Mouse (Mus musculus) testis, postnatal 10 days (tissue): ENCODE measurements around the gene Ptcra.
"Not testable (repeated sequence)": the region's sequence is repeated elsewhere in the genome, so short reads cannot be mapped to it uniquely, and the experiment has no call there.

Experiments used
- DNase-seq: peaks from one replicate; pipeline ENCODE4 v3.0.0; 2021; ENCODE audit warnings: low spot score

The Ptcra gene

DNA sequence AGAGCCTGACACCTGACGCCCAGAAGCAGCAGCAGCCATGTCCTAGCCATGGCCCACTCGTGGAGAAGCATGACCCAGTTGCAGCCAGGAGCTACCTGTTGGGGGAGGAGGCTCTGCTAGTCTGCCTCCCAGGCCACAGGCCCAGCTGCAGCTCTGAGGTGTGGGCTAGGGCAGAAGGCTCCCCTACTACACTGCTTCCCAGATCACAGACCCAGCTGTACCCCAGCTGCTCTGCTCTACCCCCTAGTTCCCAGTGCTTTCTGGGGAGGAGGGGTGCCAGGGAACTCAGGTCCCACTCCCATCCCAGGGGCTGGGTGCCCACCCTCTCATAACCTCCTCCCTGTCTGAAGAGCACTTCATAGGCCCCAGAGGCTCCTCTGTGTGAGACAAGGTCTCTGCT is at the start of gene Ptcra:
TSS of gene Ptcra (minus strand) at position 169 of the 400 bp plus-strand sequence.
- DNase-seq, result no peak

DNA sequence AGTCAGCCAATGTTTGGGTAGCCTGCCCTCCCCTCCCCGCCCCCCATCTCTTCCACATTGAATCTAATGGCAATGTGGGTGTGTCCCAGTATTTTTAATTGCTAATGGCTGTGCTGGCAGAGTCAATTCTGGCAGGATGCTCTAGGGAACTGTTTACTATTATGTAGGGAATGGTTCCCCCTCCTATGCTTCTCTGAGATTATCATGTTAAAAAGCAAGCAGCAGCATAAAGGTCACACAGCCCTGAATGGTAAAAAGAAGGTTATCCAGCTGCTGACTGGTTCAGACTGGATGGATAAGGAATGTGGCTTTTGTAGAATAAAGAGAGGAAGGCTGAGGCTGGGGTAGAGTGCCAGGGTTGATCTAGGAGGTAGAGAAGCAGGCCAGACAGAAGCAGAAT is 48.9 kb upstream of the Ptcra start:
- DNase-seq, result no peak

- no peak for DNase-seq
Measured at GRCm38 (mm10) chr17:46810672-46811071, 47.2 kb upstream of the Ptcra start.

DNA sequence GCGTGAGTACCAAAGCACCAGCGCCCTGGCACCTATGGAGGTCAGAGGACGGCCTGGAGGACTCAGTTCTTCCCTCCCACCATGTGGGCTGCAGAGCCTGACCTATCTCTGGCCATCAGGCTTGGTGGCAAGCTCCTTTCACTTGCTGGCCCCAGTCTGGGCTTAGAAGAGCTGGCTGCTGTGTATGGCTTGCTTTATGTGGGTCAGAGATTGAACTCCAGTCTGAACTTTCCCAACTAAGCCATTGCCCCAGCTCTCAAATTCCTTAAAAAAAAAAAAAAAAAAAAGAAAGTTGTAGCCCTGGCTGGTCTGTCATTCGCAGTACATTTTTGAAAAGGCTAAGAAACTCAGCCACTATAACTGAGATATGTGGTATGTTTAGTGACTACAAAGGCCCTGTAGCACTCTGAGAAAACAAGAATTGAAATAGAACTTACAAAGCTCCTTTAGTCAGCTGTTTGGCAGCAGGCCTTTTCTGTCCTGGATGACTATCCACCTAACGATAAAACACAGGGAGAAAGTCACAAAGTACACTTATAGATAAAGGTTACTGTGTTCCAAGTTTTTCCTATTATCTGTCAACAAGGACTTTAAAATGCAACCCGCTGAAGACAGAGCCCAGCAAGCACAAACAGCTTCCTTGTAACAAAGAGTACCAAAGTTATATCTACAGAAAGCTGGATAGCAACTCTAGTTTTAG is 45.8 kb upstream of the Ptcra start:
- DNase-seq, result no peak

- DNase-seq, result no peak
Measured at GRCm38 (mm10) chr17:46808376-46808775, 44.9 kb upstream of the Ptcra start.

- no peak for DNase-seq
Measured at GRCm38 (mm10) chr17:46801761-46802160, 38.2 kb upstream of the Ptcra start.

GRCm38 (mm10) chr17:46799680-46800079 is 36.2 kb upstream of the Ptcra start:
- no peak for DNase-seq

DNA sequence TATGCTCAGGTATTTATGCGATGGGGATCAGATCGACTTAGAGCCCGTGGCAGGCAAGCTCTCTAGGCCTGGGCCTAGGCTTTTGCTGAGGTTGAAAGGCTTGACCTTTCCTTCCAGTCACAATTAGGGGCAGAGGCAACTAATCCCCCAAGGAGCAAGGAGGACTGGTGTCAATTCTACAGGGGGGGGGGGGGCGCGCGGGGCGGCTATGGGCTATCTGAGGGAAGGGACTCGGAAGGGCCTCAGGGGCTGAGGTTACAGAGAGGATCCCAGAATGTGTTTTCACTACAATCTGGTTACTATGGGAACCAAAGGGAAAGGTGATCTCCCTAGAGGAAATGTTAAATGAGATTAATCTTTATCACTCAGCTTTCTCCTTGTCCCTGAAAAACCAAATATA is 33.9 kb upstream of the Ptcra start:
- DNase-seq, result no peak

GRCm38 (mm10) chr17:46796743-46797142 is 33.2 kb upstream of the Ptcra start:
- no peak for DNase-seq

DNA sequence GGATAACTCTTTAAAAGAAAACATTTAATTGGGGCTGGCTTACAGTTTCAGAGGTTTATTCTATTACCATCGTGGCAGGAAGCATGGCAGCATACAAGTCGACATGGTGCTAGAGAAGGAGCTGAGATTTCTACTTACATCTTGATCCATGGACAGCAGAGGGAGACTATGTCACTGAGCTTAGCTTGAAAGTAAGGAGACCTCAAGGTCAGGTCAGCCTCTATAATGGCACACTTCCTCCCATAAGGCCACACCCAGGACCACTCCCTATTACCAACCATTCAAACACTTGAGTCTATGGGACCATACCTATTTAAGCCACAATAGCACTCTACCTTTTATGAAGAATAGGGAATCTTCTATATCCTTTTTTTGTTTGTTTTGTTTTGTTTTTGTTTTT is 29.5 kb upstream of the Ptcra start:
- DNase-seq, result no peak

- DNase-seq, result not testable (repeated sequence)
Measured at GRCm38 (mm10) chr17:46787974-46788373, 24.5 kb upstream of the Ptcra start.

- DNase-seq, result no peak
Measured at GRCm38 (mm10) chr17:46786952-46787351, 23.4 kb upstream of the Ptcra start.

DNA sequence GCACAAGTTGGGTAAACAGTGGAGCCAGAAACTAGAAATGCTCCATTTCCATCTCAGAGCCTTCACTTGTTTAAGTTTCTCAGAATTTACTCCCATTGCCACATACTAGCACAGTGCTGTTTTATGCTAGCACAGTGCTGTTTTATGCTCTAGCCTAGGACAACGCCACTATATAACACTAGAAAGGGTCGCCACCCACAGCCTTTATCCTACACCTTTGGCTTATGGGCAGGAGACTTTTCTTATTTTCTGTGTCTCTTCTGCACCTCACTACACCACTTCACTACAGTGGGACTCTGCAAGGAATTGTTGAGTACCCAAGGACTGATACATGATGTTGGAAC is 19.7 kb upstream of the Ptcra start:
- no peak for DNase-seq

GRCm38 (mm10) chr17:46782341-46783221 is 19.1 kb upstream of the Ptcra start, which contains the start of gene Rpl7l1:
Rpl7l1 (minus strand) TSS chr17:46782672.
- DNase-seq, result peak; percentile 92

- no peak for DNase-seq
Measured at GRCm38 (mm10) chr17:46781876-46782275, 18.4 kb upstream of the Ptcra start.

DNA sequence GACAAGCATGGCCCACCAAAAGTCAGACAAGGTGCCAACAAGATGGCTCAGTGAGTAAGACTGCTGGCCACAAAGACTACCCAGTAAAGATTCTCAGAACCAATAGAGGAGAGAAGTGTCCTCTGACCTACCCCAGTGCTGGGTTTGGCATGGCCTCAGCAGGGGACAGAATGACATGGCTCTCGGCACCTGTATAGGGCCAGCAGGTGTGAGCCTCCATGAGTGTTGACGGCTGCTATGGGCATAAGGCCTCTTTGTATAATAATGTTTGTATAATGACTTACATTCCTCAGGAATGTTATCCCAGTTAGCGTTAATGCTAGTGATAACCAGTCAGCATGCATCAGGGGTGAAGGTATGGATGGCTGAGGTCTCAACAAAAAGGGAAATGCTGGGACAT is 12.6 kb upstream of the Ptcra start:
- DNase-seq, result no peak

- DNase-seq, result no peak
Measured at GRCm38 (mm10) chr17:46775070-46775469, 11.6 kb upstream of the Ptcra start.

- no peak for DNase-seq
Measured at GRCm38 (mm10) chr17:46774131-46774472, 10.6 kb upstream of the Ptcra start.

GRCm38 (mm10) chr17:46773278-46774130 is 10.0 kb upstream of the Ptcra start:
- no peak for DNase-seq

DNA sequence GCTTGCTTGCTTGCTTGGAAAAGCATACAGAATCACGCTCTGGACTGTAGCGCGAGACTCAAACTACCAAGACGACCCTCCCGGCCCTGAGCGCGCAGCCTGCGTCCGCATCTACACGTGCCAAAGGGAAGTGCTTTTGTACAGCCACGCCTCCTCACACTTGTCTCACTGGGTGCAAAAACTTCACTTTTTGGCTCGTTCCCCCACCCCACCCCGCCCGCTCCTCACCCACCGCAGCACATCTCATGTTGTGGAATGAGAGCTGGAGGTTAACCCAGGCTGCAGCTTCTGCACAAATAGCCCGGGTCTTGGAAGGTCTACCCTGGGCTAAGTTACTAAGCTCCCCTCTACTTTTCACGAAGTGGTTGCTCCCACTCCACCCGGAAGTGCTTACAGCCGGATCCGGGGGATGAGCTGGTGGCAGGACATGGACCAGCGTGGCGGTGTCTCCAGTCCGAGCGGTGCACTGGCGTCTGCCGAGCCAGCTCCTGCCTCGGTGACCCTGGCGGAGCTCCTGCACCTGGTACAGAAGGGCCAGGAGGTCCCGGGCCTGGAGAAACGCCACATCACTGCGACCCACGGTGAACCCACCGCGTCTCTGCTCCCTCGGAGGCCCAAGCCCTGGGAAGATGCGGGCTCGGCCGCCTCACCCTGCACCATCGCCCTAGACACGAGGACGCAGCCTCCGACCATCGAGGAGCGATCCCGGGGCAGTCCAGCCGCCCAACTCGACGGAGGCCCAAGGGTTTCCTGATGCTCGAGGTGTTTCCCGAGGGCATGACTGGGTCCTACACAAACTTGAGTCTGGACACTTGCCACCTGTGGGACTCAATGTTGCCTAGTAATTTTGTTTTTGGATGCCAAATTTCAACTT is 9.1 kb upstream of the Ptcra start, which contains the start of gene 2310039H08Rik:
TSS of gene 2310039H08Rik (plus strand) at position 232 of the 874 bp plus-strand sequence.
- DNase-seq, result peak; percentile 83

- DNase-seq, result no peak
Measured at GRCm38 (mm10) chr17:46772038-46772403, 8.5 kb upstream of the Ptcra start.
